Mouse (Mus musculus): ENCODE measurements at regions not wholly inside any gene's neighbourhood (a gene's known extent, or its start where the extent isn't known, plus 50 kb on each side); places are given as distances from the start of the nearest gene placed in this dataset.
"Not testable (repeated sequence)": the region's sequence is repeated elsewhere in the genome, so short reads cannot be mapped to it uniquely, and the experiment has no call there.

- Histone ChIP-seq H3K4me3 (ENCODE audit: low read depth, low read length) (no peak overlapping the region), H3K27ac (ENCODE audit: low read depth, low read length) (no peak overlapping the region), H3K9ac (ENCODE audit: low read length) (no peak overlapping the region), H3K4me2 (ENCODE audit: low read length) (no peak overlapping the region), H3K36me3 (ENCODE audit: control insufficient read depth, insufficient read depth, low read length) (no peaks in the 10 kb centered on the region), H3K9me3 (replicated peaks; ENCODE audit: control insufficient read depth, low read length) (no peaks in the 10 kb centered on the region), H3K4me1 (ENCODE audit: control insufficient read depth, insufficient read depth, low read length) (no peaks in the 10 kb centered on the region), H3K27me3 (replicated peaks; ENCODE audit: control insufficient read depth, insufficient read depth, low read length) (no peaks in the 10 kb centered on the region)
- WGBS, result 67% methylated on average over 2 of the region's 2 CpGs
- no peak for DNase-seq (ENCODE audit: low spot score)
- ATAC-seq, result no peak
Measured at GRCm38 (mm10) chr14:13055198-13055597, 229.4 kb upstream of the Synpr start.

GRCm38 (mm10) chr14:13042536-13042935 is 219.7 kb upstream of the Cadps start:
- H3K27ac ChIP-seq (ENCODE audit: low read depth, low read length); H3K4me3 ChIP-seq (ENCODE audit: low read depth, low read length); H3K4me2 ChIP-seq (ENCODE audit: low read length); DNase-seq (ENCODE audit: low spot score); H3K36me3 ChIP-seq (ENCODE audit: control insufficient read depth, insufficient read depth, low read length); H3K4me1 ChIP-seq (ENCODE audit: control insufficient read depth, insufficient read depth, low read length); H3K9me3 ChIP-seq (replicated peaks; ENCODE audit: control insufficient read depth, low read length); H3K9ac ChIP-seq (ENCODE audit: low read length); ATAC-seq; H3K27me3 ChIP-seq (replicated peaks; ENCODE audit: control insufficient read depth, insufficient read depth, low read length): not testable (repeated sequence)
- 50% methylated on average over 3 of the region's 3 CpGs for WGBS

GRCm38 (mm10) chr14:13041741-13042140 is 218.9 kb upstream of the Cadps start:
- ATAC-seq, result 0 out of 2 replicates have a peak, but pooled peaks have one; percentile 15
- Histone ChIP-seq H3K4me3 (ENCODE audit: low read depth, low read length) (no peak overlapping the region), H3K4me2 (ENCODE audit: low read length) (no peak overlapping the region), H3K9ac (ENCODE audit: low read length) (no peak overlapping the region), H3K9me3 (replicated peaks; ENCODE audit: control insufficient read depth, low read length) (no peaks in the 10 kb centered on the region), H3K36me3 (ENCODE audit: control insufficient read depth, insufficient read depth, low read length) (no peaks in the 10 kb centered on the region), H3K4me1 (ENCODE audit: control insufficient read depth, insufficient read depth, low read length) (no peaks in the 10 kb centered on the region), H3K27me3 (replicated peaks; ENCODE audit: control insufficient read depth, insufficient read depth, low read length) (no peaks in the 10 kb centered on the region), H3K27ac (ENCODE audit: low read depth, low read length) (no peak overlapping the region)
- WGBS, result 26% methylated on average over 1 of the region's 1 CpGs
- no peak for DNase-seq (ENCODE audit: low spot score)

GRCm38 (mm10) chr14:13040176-13040575 is 217.3 kb upstream of the Cadps start:
- 80% methylated on average over 2 of the region's 2 CpGs for WGBS
- H3K27me3 ChIP-seq (replicated peaks; ENCODE audit: control insufficient read depth, insufficient read depth, low read length), result no peaks in the 10 kb centered on the region
- no peak overlapping the region for H3K27ac ChIP-seq (ENCODE audit: low read depth, low read length)
- H3K4me2 ChIP-seq (ENCODE audit: low read length), result no peak overlapping the region
- ATAC-seq, result no peak
- H3K4me3 ChIP-seq (ENCODE audit: low read depth, low read length), result no peak overlapping the region
- no peaks in the 10 kb centered on the region for H3K36me3 ChIP-seq (ENCODE audit: control insufficient read depth, insufficient read depth, low read length)
- no peaks in the 10 kb centered on the region for H3K4me1 ChIP-seq (ENCODE audit: control insufficient read depth, insufficient read depth, low read length)
- H3K9ac ChIP-seq (ENCODE audit: low read length), result no peak overlapping the region
- no peak for DNase-seq (ENCODE audit: low spot score)
- no peaks in the 10 kb centered on the region for H3K9me3 ChIP-seq (replicated peaks; ENCODE audit: control insufficient read depth, low read length)

- WGBS, result 98% methylated on average over 2 of the region's 2 CpGs
- no peak overlapping the region for H3K9ac ChIP-seq (ENCODE audit: low read length)
- DNase-seq (ENCODE audit: low spot score) (no peak), ATAC-seq (no peak)
- no peaks in the 10 kb centered on the region for H3K9me3 ChIP-seq (replicated peaks; ENCODE audit: control insufficient read depth, low read length)
- H3K4me3 ChIP-seq (ENCODE audit: low read depth, low read length), result no peak overlapping the region
- H3K4me2 ChIP-seq (ENCODE audit: low read length), result no peak overlapping the region
- H3K27me3 ChIP-seq (replicated peaks; ENCODE audit: control insufficient read depth, insufficient read depth, low read length), result no peaks in the 10 kb centered on the region
- H3K4me1 ChIP-seq (ENCODE audit: control insufficient read depth, insufficient read depth, low read length), result no peaks in the 10 kb centered on the region
- no peak overlapping the region for H3K27ac ChIP-seq (ENCODE audit: low read depth, low read length)
- H3K36me3 ChIP-seq (ENCODE audit: control insufficient read depth, insufficient read depth, low read length), result no peaks in the 10 kb centered on the region
Measured at GRCm38 (mm10) chr14:13037426-13037825, 214.5 kb upstream of the Cadps start.

- H3K27ac ChIP-seq (ENCODE audit: low read depth, low read length), result no peak overlapping the region
- no peaks in the 10 kb centered on the region for H3K9me3 ChIP-seq (replicated peaks; ENCODE audit: control insufficient read depth, low read length)
- no peaks in the 10 kb centered on the region for H3K36me3 ChIP-seq (ENCODE audit: control insufficient read depth, insufficient read depth, low read length)
- no peak overlapping the region for H3K4me3 ChIP-seq (ENCODE audit: low read depth, low read length)
- no peaks in the 10 kb centered on the region for H3K4me1 ChIP-seq (ENCODE audit: control insufficient read depth, insufficient read depth, low read length)
- no peak overlapping the region for H3K9ac ChIP-seq (ENCODE audit: low read length)
- H3K27me3 ChIP-seq (replicated peaks; ENCODE audit: control insufficient read depth, insufficient read depth, low read length), result no peaks in the 10 kb centered on the region
- ATAC-seq (no peak), DNase-seq (ENCODE audit: low spot score) (no peak)
- WGBS, result 86% methylated on average over 2 of the region's 2 CpGs
- H3K4me2 ChIP-seq (ENCODE audit: low read length), result no peak overlapping the region
Measured at GRCm38 (mm10) chr14:13029794-13030193, 206.9 kb upstream of the Cadps start.

GRCm38 (mm10) chr14:13022744-13023143 is 199.9 kb upstream of the Cadps start:
- Histone ChIP-seq H3K4me2 (ENCODE audit: low read length) (no peak overlapping the region), H3K9ac (ENCODE audit: low read length) (no peak overlapping the region), H3K4me1 (ENCODE audit: control insufficient read depth, insufficient read depth, low read length) (no peaks in the 10 kb centered on the region), H3K9me3 (replicated peaks; ENCODE audit: control insufficient read depth, low read length) (no peaks in the 10 kb centered on the region), H3K27ac (ENCODE audit: low read depth, low read length) (no peak overlapping the region), H3K36me3 (ENCODE audit: control insufficient read depth, insufficient read depth, low read length) (no peaks in the 10 kb centered on the region), H3K4me3 (ENCODE audit: low read depth, low read length) (no peak overlapping the region), H3K27me3 (replicated peaks; ENCODE audit: control insufficient read depth, insufficient read depth, low read length) (no peaks in the 10 kb centered on the region)
- DNase-seq (ENCODE audit: low spot score) (no peak), ATAC-seq (no peak)

- Histone ChIP-seq H3K36me3 (ENCODE audit: control insufficient read depth, insufficient read depth, low read length) (no peaks in the 10 kb centered on the region), H3K4me3 (ENCODE audit: low read depth, low read length) (no peak overlapping the region), H3K4me2 (ENCODE audit: low read length) (no peak overlapping the region), H3K9me3 (replicated peaks; ENCODE audit: control insufficient read depth, low read length) (no peaks in the 10 kb centered on the region), H3K27ac (ENCODE audit: low read depth, low read length) (no peak overlapping the region), H3K4me1 (ENCODE audit: control insufficient read depth, insufficient read depth, low read length) (no peaks in the 10 kb centered on the region), H3K9ac (ENCODE audit: low read length) (no peak overlapping the region), H3K27me3 (replicated peaks; ENCODE audit: control insufficient read depth, insufficient read depth, low read length) (no peaks in the 10 kb centered on the region)
- DNase-seq (ENCODE audit: low spot score) (peak; percentile 2), ATAC-seq (no peak)
- WGBS, result 71% methylated on average over 3 of the region's 3 CpGs
Measured at GRCm38 (mm10) chr14:13011099-13011498, 188.2 kb upstream of the Cadps start.

GRCm38 (mm10) chr14:13000997-13001699 is 178.3 kb upstream of the Cadps start:
- Histone ChIP-seq H3K9me3 (replicated peaks; ENCODE audit: control insufficient read depth, low read length) (no peaks in the 10 kb centered on the region), H3K27me3 (replicated peaks; ENCODE audit: control insufficient read depth, insufficient read depth, low read length) (no peaks in the 10 kb centered on the region), H3K4me1 (ENCODE audit: control insufficient read depth, insufficient read depth, low read length) (no peaks in the 10 kb centered on the region), H3K4me2 (ENCODE audit: low read length) (no peak overlapping the region), H3K4me3 (ENCODE audit: low read depth, low read length) (no peak overlapping the region), H3K27ac (ENCODE audit: low read depth, low read length) (no peak overlapping the region), H3K9ac (ENCODE audit: low read length) (no peak overlapping the region), H3K36me3 (ENCODE audit: control insufficient read depth, insufficient read depth, low read length) (no peaks in the 10 kb centered on the region)
- WGBS, result 92% methylated on average over 1 of the region's 1 CpGs
- DNase-seq (ENCODE audit: low spot score) (no peak), ATAC-seq (no peak)
